Mouse (Mus musculus) testis, adult 2 months (tissue): ENCODE data around the gene Ccn6. TPM values are rescaled to one million over a fixed set of nuclear protein-coding genes. Genes with fewer than 3 reads are reported as not detected.

Experiments used
- H3K27ac ChIP-seq: fragments of 200-500 bp; 2 replicates; pipeline ENCODE4 v1.5.1; 2012; ENCODE audit warnings: low read depth, low read length; ENCODE audit not compliant: control insufficient read depth, insufficient read depth
- H3K27me3 ChIP-seq: fragments of 200-500 bp; 2 replicates; pipeline ENCODE4 v1.6.1; 2012; ENCODE audit warnings: mild to moderate bottlenecking, low read length, moderate library complexity; ENCODE audit not compliant: control insufficient read depth, insufficient read depth
- H3K36me3 ChIP-seq: fragments of 200-500 bp; 2 replicates; pipeline ENCODE4 v1.6.1; 2012; ENCODE audit warnings: mild to moderate bottlenecking, low read length; ENCODE audit not compliant: control insufficient read depth, insufficient read depth
- H3K4me1 ChIP-seq: fragments of 200-500 bp; 2 replicates; pipeline ENCODE4 v1.6.1; 2012; ENCODE audit warnings: low read length; ENCODE audit not compliant: control insufficient read depth, insufficient read depth
- H3K4me3 ChIP-seq: fragments of 200-500 bp; 2 replicates; pipeline ENCODE4 v1.5.1; 2012; ENCODE audit warnings: low read depth, mild to moderate bottlenecking, low read length, moderate library complexity, mixed read lengths; ENCODE audit not compliant: control insufficient read depth
- CTCF ChIP-seq: fragments of 200-500 bp; IDR thresholded peaks from 2 replicates; pipeline ENCODE4 v1.5.1; 2012; ENCODE audit warnings: low read depth, mild to moderate bottlenecking, inconsistent platforms, low read length, moderate library complexity; ENCODE audit not compliant: control insufficient read depth, insufficient read depth, insufficient replicate concordance
- POLR2A ChIP-seq: fragments of 200-500 bp; IDR thresholded peaks from 2 replicates; pipeline ENCODE4 v1.6.1; 2012; ENCODE audit warnings: low read depth, mild to moderate bottlenecking, inconsistent platforms, low read length, moderate library complexity; ENCODE audit not compliant: control insufficient read depth
- polyA plus RNA-seq: library from polyadenylated mRNA; depleted of rRNA; stranded (reverse); fragments of >200 nt; gene quantifications from 2 replicates; pipeline ENCODE4 v1.2.3, GENCODE M21; 2012

The Ccn6 gene
- polyA plus RNA-seq, 1 experiment = not detected

- no peak overlapping the region for H3K4me3 ChIP-seq
- no peaks in the 10 kb centered on the region for H3K36me3 ChIP-seq
- TF ChIP-seq POLR2A = no peak
- TF ChIP-seq CTCF = no peak
- no peaks in the 10 kb centered on the region for H3K4me1 ChIP-seq
- H3K27me3 ChIP-seq = no peaks in the 10 kb centered on the region
- no peak overlapping the region for H3K27ac ChIP-seq
Observed at GRCm38 (mm10) chr10:39185545-39185906, 21.9 kb upstream of the Ccn6 start.

- H3K4me1 ChIP-seq = no peaks in the 10 kb centered on the region
- H3K27me3 ChIP-seq = no peaks in the 10 kb centered on the region
- no peak overlapping the region for H3K4me3 ChIP-seq
- TF ChIP-seq CTCF (no peak), POLR2A (no peak)
- H3K36me3 ChIP-seq = no peaks in the 10 kb centered on the region
- H3K27ac ChIP-seq = no peak overlapping the region
Observed at GRCm38 (mm10) chr10:39184864-39185544, 21.4 kb upstream of the Ccn6 start.

GRCm38 (mm10) chr10:39176981-39177380 is 13.4 kb upstream of the Ccn6 start:
- Histone ChIP-seq H3K27ac (no peak overlapping the region), H3K4me3 (no peak overlapping the region), H3K27me3 (no peaks in the 10 kb centered on the region), H3K4me1 (no peaks in the 10 kb centered on the region; the same call in 1 of the 2 replicates), H3K36me3 (no peaks in the 10 kb centered on the region)
- TF ChIP-seq CTCF (no peak), POLR2A (no peak)

- Histone ChIP-seq H3K27me3 (no peaks in the 10 kb centered on the region), H3K4me3 (no peak overlapping the region), H3K36me3 (no peaks in the 10 kb centered on the region), H3K4me1 (no peaks in the 10 kb centered on the region; the same call in none of the 2 replicates), H3K27ac (no peak overlapping the region)
- TF ChIP-seq POLR2A (no peak), CTCF (no peak)
Observed at GRCm38 (mm10) chr10:39173077-39173476, 9.5 kb upstream of the Ccn6 start.

- no peaks in the 10 kb centered on the region; the same call in none of the 2 replicates for H3K4me1 ChIP-seq
- H3K27ac ChIP-seq = no peak overlapping the region
- H3K36me3 ChIP-seq = no peaks in the 10 kb centered on the region
- no peaks in the 10 kb centered on the region for H3K27me3 ChIP-seq
- no peak overlapping the region for H3K4me3 ChIP-seq
- no peak for TF ChIP-seq POLR2A
- TF ChIP-seq CTCF = no peak
Observed at GRCm38 (mm10) chr10:39172540-39172931, 8.9 kb upstream of the Ccn6 start.

- H3K27ac ChIP-seq = 0 out of 2 replicates have a peak overlapping the region, but pooled peaks have one; percentile 18
- peak; percentile 54; the same call in 1 of the 2 replicates for TF ChIP-seq CTCF
- no peak for TF ChIP-seq POLR2A
- H3K4me3 ChIP-seq = peak overlapping the region; percentile 75
- no peaks in the 10 kb centered on the region for H3K36me3 ChIP-seq
- H3K4me1 ChIP-seq = no peaks in the 10 kb centered on the region; the same call in none of the 2 replicates
- no peaks in the 10 kb centered on the region for H3K27me3 ChIP-seq
Observed at GRCm38 (mm10) chr10:39171603-39172539, 8.3 kb upstream of the Ccn6 start.

- no peaks in the 10 kb centered on the region for H3K36me3 ChIP-seq
- TF ChIP-seq POLR2A (no peak), CTCF (peak; percentile 95)
- H3K4me3 ChIP-seq = peak overlapping the region; percentile 75
- no peaks in the 10 kb centered on the region for H3K27me3 ChIP-seq
- H3K4me1 ChIP-seq = no peaks in the 10 kb centered on the region; the same call in none of the 2 replicates
- H3K27ac ChIP-seq = 0 out of 2 replicates have a peak overlapping the region, but pooled peaks have one; percentile 18
Observed at GRCm38 (mm10) chr10:39171134-39171533, 7.5 kb upstream of the Ccn6 start.
